Mouse (Mus musculus): ENCODE measurements around the gene Akap6. TPM values are rescaled to one million over a fixed set of nuclear protein-coding genes. Genes with fewer than 3 reads are reported as not detected.
A peak's percentile ranks its signal among the peaks of the same experiment; 100 is the strongest.

Akap6 gene
- total RNA-seq, 2 experiments from 2014 or later: 25.6 to 37.0 TPM

DNA sequence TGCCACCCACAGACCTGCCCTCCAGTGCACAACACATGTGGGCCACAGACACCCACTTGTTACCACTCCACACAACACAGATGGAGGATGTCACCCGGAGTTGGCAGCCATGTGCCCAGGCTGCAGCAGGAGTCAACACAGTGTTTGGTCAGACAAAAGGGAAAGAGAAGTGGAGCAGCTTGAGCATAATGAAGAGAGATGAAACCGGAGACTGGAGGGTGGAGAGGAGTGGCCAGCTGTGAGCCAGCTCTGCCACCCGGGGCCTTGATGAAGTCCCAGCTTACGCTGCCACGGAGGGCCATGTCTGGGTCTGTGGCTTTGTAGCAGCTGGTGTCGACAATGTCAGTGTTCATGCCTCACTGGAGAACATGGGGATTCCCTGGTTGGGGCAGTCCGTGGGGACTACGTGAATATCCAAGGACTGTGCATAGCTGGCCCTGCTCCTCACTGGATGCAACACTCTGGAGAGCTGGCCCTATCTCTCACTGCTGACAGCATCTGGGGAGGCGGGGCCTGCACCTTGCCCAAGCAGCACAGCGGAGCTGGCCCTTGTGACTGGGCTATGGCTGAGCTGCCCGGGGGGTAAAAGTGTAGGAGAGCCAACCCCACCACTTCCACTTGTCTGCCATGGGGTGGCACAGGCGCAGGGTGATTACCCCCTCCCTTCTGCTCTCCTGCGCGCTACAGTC lies 148.8 kb downstream of the Akap6 start:
- Histone ChIP-seq H3K4me3 (no peak overlapping the region), H3K27ac (0 out of 2 replicates have a peak overlapping the region, but pooled peaks have one; percentile 5)
- intact Hi-C loops (cut with DNase I): no loop called here
- no peak for TF ChIP-seq CTCF (IDR thresholded peaks at IDR 0.05)
- DNase-seq: peak; percentile 37

GRCm38 (mm10) chr12:52848519-52848855 lies 149.3 kb downstream of the Akap6 start:
- no peak for DNase-seq
- no peak overlapping the region for H3K4me3 ChIP-seq

GRCm38 (mm10) chr12:52849297-52849696 lies 150.1 kb downstream of the Akap6 start:
- Histone ChIP-seq H3K27ac (peak overlapping the region; percentile 6; the same call in 1 of the 2 replicates), H3K4me3 (no peak overlapping the region)
- no peak for TF ChIP-seq CTCF (IDR thresholded peaks at IDR 0.05)
- no peak for DNase-seq
- intact Hi-C loops (cut with DNase I): no loop called here

More at GRCm38 (mm10) chr12:52848519-52848855, 149.3 kb downstream of the Akap6 start:
- TF ChIP-seq CTCF (IDR thresholded peaks at IDR 0.05): no peak
- H3K27ac ChIP-seq: 0 out of 2 replicates have a peak overlapping the region, but pooled peaks have one; percentile 5
- intact Hi-C loops (cut with DNase I): no loop called here

DNA sequence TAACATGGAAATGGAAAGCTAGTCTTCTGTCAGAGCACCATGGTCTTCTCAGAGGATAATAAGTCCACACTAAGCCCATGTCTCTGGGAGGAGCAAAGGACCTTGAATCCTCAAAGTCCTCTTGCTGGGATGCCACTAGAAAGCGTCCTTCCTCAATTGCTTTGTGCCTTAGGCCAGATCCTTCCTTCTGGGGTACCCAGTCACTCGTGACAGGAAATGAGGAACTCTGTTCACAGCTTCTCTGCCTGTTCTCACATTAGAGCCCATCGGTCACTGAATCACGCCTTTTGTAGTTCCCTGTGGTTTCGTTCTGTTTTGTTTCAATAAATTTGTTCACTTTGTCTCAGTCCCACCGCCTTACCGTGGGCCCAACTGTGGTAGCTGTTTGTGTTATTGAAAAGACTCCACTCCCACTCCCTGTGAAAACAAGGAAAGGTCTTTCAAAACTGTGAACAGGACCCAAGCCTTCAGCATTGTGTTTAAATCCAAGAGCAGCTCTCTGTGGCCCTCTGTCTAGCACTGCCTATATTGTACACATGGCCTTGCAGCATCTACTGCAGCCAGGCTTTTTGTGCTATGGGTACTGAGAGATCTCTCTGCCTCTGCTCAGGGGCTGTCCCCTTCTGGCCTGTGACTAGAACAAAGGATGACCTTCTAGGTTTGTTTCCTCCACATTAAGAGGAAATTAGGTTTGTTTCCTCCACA lies 151.3 kb downstream of the Akap6 start:
- TF ChIP-seq CTCF (IDR thresholded peaks at IDR 0.05): peak; percentile 12; the same call in 1 of the 2 replicates
- Histone ChIP-seq H3K27ac (peak overlapping the region; percentile 71), H3K4me3 (no peak overlapping the region)
- no peak for DNase-seq
- intact Hi-C loops (cut with DNase I): loop anchor here (5.0 kb wide), 1 partner anchor 42 kb away; no protein-coding TSS in a partner anchor

GRCm38 (mm10) chr12:52851221-52851620 lies 152.0 kb downstream of the Akap6 start:
- no peak for DNase-seq

GRCm38 (mm10) chr12:52854236-52854679 lies 155.1 kb downstream of the Akap6 start:
- peak overlapping the region; percentile 71 for H3K4me3 ChIP-seq
- intact Hi-C loops (cut with DNase I): loop anchor here (5.0 kb wide), 1 partner anchor 38 kb away; no protein-coding TSS in a partner anchor
- TF ChIP-seq CTCF (IDR thresholded peaks at IDR 0.05): no peak
- peak; percentile 73 for DNase-seq
- peak overlapping the region; percentile 91 for H3K27ac ChIP-seq

More at GRCm38 (mm10) chr12:52851221-52851620, 152.0 kb downstream of the Akap6 start:
- Histone ChIP-seq H3K27ac (peak overlapping the region; percentile 71), H3K4me3 (peak overlapping the region; percentile 17; the same call in 1 of the 2 replicates)
- no peak for TF ChIP-seq CTCF (IDR thresholded peaks at IDR 0.05)
- intact Hi-C loops (cut with DNase I): loop anchor here (5.0 kb wide), 1 partner anchor 41 kb away; no protein-coding TSS in a partner anchor

GRCm38 (mm10) chr12:52856104-52856503 lies 156.9 kb downstream of the Akap6 start:
- Histone ChIP-seq H3K27ac (peak overlapping the region; percentile 91; the same call in 1 of the 2 replicates), H3K4me3 (peak overlapping the region; percentile 71)
- peak; percentile 8; the same call in 1 of the 2 replicates for TF ChIP-seq CTCF (IDR thresholded peaks at IDR 0.05)
- intact Hi-C loops (cut with DNase I): no loop called here
- no peak for DNase-seq

GRCm38 (mm10) chr12:52857306-52857705 lies 158.1 kb downstream of the Akap6 start:
- intact Hi-C loops (cut with DNase I): no loop called here
- no peak overlapping the region for H3K27ac ChIP-seq
- no peak for DNase-seq
- TF ChIP-seq CTCF (IDR thresholded peaks at IDR 0.05): no peak
- no peak overlapping the region for H3K4me3 ChIP-seq

GRCm38 (mm10) chr12:52861922-52862321 lies 162.7 kb downstream of the Akap6 start:
- H3K27ac ChIP-seq: no peak overlapping the region
- H3K4me3 ChIP-seq: no peak overlapping the region
- DNase-seq: no peak
- no peak for TF ChIP-seq CTCF (IDR thresholded peaks at IDR 0.05)
- intact Hi-C loops (cut with DNase I): no loop called here

GRCm38 (mm10) chr12:52868000-52868624 lies 168.9 kb downstream of the Akap6 start:
- intact Hi-C loops (cut with DNase I): no loop called here
- Histone ChIP-seq H3K4me3 (peak overlapping the region; percentile 68), H3K27ac (peak overlapping the region; percentile 90)

GRCm38 (mm10) chr12:52871604-52872003 lies 172.4 kb downstream of the Akap6 start:
- H3K27ac ChIP-seq: peak overlapping the region; percentile 92
- DNase-seq: no peak
- intact Hi-C loops (cut with DNase I): no loop called here
- H3K4me3 ChIP-seq: no peak overlapping the region
- TF ChIP-seq CTCF (IDR thresholded peaks at IDR 0.05): no peak

More at GRCm38 (mm10) chr12:52868000-52868624, 168.9 kb downstream of the Akap6 start:
- peak; percentile 84 for DNase-seq
- no peak for TF ChIP-seq CTCF (IDR thresholded peaks at IDR 0.05)

DNA sequence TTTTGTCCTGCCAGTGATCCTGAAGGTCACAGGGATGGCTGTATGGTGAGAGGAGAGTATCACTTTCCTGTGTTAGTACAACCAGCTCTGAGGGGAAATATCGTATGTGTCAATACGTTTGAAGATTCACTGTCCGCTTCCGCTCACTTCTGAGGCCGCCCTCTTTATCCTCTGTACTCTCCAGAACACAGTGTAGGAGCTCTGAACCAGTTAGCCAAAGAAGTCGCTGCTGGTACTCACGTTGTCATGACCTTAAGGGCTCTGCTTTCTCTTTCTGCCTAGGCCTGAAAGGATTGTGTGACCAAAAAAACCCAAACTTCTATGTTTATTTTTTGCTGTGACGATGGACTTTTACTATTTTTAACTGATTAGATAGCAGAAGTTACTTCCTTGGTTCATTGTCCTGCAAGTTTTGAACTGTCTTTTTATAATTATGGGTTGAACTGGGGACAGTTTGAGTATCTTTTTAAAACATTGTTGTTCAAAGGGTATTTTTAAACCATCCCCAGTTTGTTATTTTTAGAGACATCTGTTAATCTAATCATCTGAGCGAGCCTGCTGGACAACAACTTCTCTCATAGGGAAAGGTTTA lies 175.2 kb downstream of the Akap6 start:
- no peak for DNase-seq
- intact Hi-C loops (cut with DNase I): no loop called here
- H3K27ac ChIP-seq: peak overlapping the region; percentile 92
- TF ChIP-seq CTCF (IDR thresholded peaks at IDR 0.05): no peak
- peak overlapping the region; percentile 45 for H3K4me3 ChIP-seq

All from gastrocnemius, adult 2 months (tissue).